Mouse (Mus musculus): ENCODE data around the gene Taf10. TPM values are rescaled to one million over a fixed set of nuclear protein-coding genes. Genes with fewer than 3 reads are reported as not detected.

Taf10 gene
- polyA plus RNA-seq, 1 experiment from 2014 or later, result 175 TPM

GRCm38 (mm10) chr7:105703816-105704215 lies 40.3 kb downstream of the Taf10 start:
- Histone ChIP-seq H3K4me2 (replicated peaks) (no peak overlapping the region), H3K9ac (no peak overlapping the region), H3K27ac (no peak overlapping the region), H3K9me3 (no peaks in the 10 kb centered on the region), H3K27me3 (no peaks in the 10 kb centered on the region), H3K4me3 (no peak overlapping the region), H3K36me3 (no peaks in the 10 kb centered on the region), H3K4me1 (no peaks in the 10 kb centered on the region)
- no peak for ATAC-seq (ENCODE audit: insufficient number of reproducible peaks, insufficient read depth, low FRiP score, low TSS enrichment)
- WGBS, result 86% methylated on average over 4 of the region's 4 CpGs

GRCm38 (mm10) chr7:105703184-105703583 lies 41.0 kb downstream of the Taf10 start:
- 83% methylated on average over 16 of the region's 16 CpGs for WGBS
- H3K27me3 ChIP-seq, result no peaks in the 10 kb centered on the region
- no peaks in the 10 kb centered on the region for H3K36me3 ChIP-seq
- no peak overlapping the region for H3K27ac ChIP-seq
- no peak overlapping the region for H3K9ac ChIP-seq
- ATAC-seq (ENCODE audit: insufficient number of reproducible peaks, insufficient read depth, low FRiP score, low TSS enrichment), result no peak
- no peaks in the 10 kb centered on the region for H3K9me3 ChIP-seq
- no peak overlapping the region for H3K4me3 ChIP-seq
- no peak overlapping the region for H3K4me2 ChIP-seq (replicated peaks)
- H3K4me1 ChIP-seq, result no peaks in the 10 kb centered on the region

GRCm38 (mm10) chr7:105690875-105691274 lies 53.3 kb downstream of the Taf10 start:
- Histone ChIP-seq H3K4me3 (no peak overlapping the region), H3K27me3 (no peaks in the 10 kb centered on the region), H3K9ac (no peak overlapping the region), H3K36me3 (no peaks in the 10 kb centered on the region), H3K4me1 (no peaks in the 10 kb centered on the region), H3K9me3 (no peaks in the 10 kb centered on the region), H3K4me2 (replicated peaks) (no peak overlapping the region), H3K27ac (no peak overlapping the region)
- 76% methylated on average over 1 of the region's 1 CpGs for WGBS
- ATAC-seq (ENCODE audit: insufficient number of reproducible peaks, insufficient read depth, low FRiP score, low TSS enrichment), result no peak

Other genes with a start within 250 kb of the Taf10 start
- gene Smpd1, start 190.0 kb downstream of the Taf10 start, polyA plus RNA-seq (2016; fragmentation: Nextera tagmentation; extraction: Ambion mirVana), result 40.8 and 41.4 TPM in 2 replicates
- gene Apbb1, start 162.7 kb downstream of the Taf10 start, polyA plus RNA-seq (2016; fragmentation: Nextera tagmentation; extraction: Ambion mirVana), result 77.5 and 84.7 TPM in 2 replicates
- 0.52 and 0.59 TPM in 2 replicates for gene Hpx, start 144.2 kb downstream of the Taf10 start, polyA plus RNA-seq (2016; fragmentation: Nextera tagmentation; extraction: Ambion mirVana)
- gene Trim3, start 110.8 kb downstream of the Taf10 start, polyA plus RNA-seq (2016; fragmentation: Nextera tagmentation; extraction: Ambion mirVana), result 44.0 and 45.9 TPM in 2 replicates
- 154 and 170 TPM in 2 replicates for gene Timm10b, start 104.3 kb downstream of the Taf10 start, polyA plus RNA-seq (2016; fragmentation: Nextera tagmentation; extraction: Ambion mirVana)
- gene Arfip2, start 103.9 kb downstream of the Taf10 start, polyA plus RNA-seq (2016; fragmentation: Nextera tagmentation; extraction: Ambion mirVana), result 75.0 and 85.3 TPM in 2 replicates
- gene Gm45799, start 103.8 kb downstream of the Taf10 start, polyA plus RNA-seq (2016; fragmentation: Nextera tagmentation; extraction: Ambion mirVana), result 4.5 and 18.1 TPM in 2 replicates
- 1.0 and 1.5 TPM in 2 replicates for gene Dnhd1, start 93.5 kb downstream of the Taf10 start, polyA plus RNA-seq (2016; fragmentation: Nextera tagmentation; extraction: Ambion mirVana)
- 248 and 257 TPM in 2 replicates for gene Ilk, start 7.8 kb downstream of the Taf10 start, polyA plus RNA-seq (2016; fragmentation: Nextera tagmentation; extraction: Ambion mirVana)
- gene Rrp8, start 7.0 kb downstream of the Taf10 start, polyA plus RNA-seq (2016; fragmentation: Nextera tagmentation; extraction: Ambion mirVana), result 43.3 and 46.1 TPM in 2 replicates
- 41.9 and 43.3 TPM in 2 replicates for gene Tpp1, start 7.9 kb upstream of the Taf10 start, polyA plus RNA-seq (2016; fragmentation: Nextera tagmentation; extraction: Ambion mirVana)
- gene Dchs1, start 43.3 kb upstream of the Taf10 start, polyA plus RNA-seq (2016; fragmentation: Nextera tagmentation; extraction: Ambion mirVana), result 27.3 and 28.5 TPM in 2 replicates
- 317 and 324 TPM in 2 replicates for gene Mrpl17, start 66.7 kb upstream of the Taf10 start, polyA plus RNA-seq (2016; fragmentation: Nextera tagmentation; extraction: Ambion mirVana)
- gene Gm4070, start 209.6 kb upstream of the Taf10 start, polyA plus RNA-seq (2016; fragmentation: Nextera tagmentation; extraction: Ambion mirVana), result 0.33 TPM in 1 of 2 replicates, not detected in the other

Measured in embryonic facial prominence, embryonic 12.5 days (tissue).